Mouse (Mus musculus): ENCODE data around the gene Cdc42ep2.

The Cdc42ep2 gene

DNA sequence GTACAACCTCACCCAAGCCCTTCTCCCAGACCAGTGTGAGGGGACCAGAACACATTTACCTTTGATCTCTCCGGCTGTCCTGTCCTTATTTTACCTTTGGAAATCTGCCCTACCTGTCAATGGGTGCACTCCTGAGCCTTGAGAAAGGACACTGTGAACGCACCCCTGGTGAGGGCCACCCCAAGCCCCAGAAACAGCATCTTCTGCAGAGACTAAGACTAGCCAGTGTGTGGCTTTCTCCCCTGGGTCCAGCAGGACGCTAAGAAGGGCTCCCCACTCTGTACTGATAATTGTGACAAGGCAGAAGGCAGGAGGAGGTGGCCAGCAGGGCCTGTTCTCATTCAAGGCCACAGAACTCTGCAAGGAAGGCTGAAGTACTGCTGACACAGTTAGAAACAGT is 45.7 kb downstream of the Cdc42ep2 start:
- in situ Hi-C loops (cut with MboI; ENCODE audit: low sequenced_read_pairs), result no loop called here

DNA sequence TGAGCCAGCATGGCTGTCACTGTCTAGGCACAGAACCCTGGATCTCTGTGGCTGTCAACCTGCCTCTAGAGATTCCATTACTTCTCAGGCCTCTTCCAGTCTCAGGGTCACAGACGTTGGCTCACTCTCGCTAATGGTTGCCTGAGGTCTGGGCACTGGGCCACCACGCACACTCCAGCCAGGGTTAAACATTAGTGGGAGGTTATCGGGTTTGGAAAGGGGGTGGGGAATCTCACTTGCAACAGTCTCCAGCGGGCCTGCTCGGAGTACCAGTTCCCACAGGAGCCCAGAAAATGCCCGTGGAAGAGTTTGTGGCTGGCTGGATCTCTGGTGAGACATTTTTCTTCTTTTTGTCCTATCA is 46.3 kb downstream of the Cdc42ep2 start:
- in situ Hi-C loops (cut with MboI; ENCODE audit: low sequenced_read_pairs), result no loop called here

DNA sequence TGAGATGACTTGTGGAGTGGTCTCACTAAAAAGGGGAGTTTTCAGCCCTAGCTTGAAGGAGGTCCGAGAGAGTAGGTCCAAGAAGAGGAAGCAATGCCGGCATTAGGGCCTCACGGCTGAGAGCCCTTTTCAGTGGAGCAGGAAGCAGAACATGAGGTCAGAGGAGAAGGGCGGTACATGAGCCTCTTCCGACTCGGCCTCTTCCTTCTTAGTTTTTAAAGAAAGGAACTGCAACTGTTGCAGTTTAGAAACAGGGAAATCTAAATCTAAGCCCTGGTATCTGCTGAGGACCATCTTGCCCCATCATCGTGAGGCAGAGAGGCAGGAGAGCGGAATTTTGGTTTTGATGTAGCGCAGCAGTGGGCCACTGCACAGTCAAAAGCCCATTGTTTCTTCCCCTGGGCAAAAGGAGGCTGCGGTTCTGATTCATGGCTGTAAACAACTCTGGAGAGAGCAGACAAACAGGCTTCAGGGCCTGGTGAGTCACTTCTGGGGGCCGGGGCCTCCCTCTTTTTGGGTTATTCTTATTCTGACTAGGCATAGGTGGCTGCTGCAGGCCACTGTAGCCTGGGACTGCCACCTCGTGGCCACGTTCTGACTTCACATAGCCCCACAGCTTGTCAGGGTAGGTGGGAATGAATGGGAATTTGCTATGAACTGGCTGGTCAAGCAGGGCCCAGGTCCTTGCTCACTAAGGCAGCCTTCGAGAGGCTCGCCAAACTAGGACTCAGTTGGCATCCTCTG is 46.8 kb downstream of the Cdc42ep2 start, which contains the start of gene Slc25a45:
Gene Slc25a45 (plus strand): TSS at position 191 of the 744 bp plus-strand sequence.
- in situ Hi-C loops (cut with MboI; ENCODE audit: low sequenced_read_pairs), result no loop called here

DNA sequence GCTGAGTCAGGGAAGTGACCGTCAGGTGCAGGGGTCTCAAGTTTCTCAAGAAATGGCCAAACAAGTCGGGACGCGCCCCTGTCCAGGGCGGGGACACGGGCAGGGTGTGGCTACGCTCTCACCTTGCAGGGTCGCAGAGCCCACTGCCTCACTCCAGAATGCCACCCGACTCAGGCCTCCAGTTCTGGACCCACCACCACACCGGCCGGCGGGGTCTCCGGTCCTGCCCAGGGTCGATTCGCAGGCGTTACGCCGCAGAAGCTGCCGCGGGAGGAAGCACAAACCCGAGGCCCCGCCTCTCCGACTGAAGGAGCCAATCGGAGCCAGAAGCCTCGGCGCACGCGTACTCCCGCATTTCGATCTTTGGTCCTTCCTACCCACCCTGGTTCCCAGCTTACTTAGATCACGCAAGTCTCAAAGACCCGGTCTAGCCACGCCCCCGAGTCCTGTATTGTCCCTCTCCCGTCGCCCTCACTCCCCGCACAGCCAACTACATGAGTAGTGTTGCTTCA is 49.6 kb downstream of the Cdc42ep2 start, which contains the start of gene Frmd8:
Gene Frmd8 (minus strand): TSS at position 306 of the 512 bp plus-strand sequence.
- in situ Hi-C loops (cut with MboI; ENCODE audit: low sequenced_read_pairs), result no loop called here

DNA sequence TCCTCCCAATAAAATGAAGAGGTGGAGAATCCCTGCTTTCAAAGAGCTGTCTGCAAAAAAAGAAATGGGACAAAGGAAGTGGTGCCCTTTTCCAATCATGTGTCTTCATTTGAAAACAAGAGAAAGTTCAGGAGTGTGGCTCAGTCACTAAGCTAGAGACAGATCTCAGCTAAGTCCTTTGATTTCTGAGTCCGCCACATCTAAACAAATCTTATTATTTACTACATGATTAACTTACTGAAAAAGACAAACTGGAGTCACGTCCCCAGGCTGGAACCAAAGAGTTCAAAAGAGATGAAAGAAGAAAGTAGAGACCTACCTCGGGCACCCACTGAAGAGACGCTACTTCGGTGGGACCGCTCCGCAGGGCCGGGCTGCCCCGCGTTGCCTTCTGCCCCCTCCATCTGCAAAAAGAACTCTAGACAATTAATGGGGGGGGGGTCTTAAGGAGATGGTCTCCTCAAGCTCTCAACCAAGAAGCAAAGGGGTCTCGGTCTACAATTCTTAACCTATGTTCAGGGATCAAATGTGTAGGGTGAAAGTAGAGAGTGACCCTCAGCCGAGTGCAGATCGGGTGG is 50.1 kb downstream of the Cdc42ep2 start:
- in situ Hi-C loops (cut with MboI; ENCODE audit: low sequenced_read_pairs), result no loop called here

DNA sequence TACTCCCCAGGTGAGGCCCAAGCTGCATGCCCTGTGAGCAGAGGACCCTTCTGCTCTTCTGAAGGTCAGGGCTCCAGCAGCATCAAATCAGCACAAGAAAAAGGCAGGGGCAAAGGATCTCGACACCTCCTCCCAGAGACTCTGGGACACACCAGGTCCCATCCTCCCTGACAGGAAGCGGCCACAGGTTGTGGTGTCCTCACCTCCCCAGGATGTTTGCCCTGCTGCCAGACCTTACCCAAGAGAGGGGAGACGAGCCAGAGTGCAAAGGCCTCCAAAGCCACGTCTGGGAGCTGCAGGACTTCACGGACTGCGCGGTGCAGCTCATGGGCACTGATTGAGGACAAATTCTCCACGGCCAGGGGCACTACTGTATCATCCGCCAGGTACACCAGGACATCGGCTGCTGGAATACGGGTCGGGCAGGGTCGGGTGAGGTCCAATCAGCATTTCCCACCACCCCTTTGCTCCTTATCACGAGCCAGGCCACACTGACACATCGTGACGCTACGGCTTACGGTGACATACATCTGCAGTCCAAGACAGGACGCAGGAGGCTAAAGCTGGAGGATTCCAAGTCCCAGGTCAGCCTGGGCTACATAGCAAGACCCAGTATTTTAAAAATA is 51.6 kb downstream of the Cdc42ep2 start:
- in situ Hi-C loops (cut with MboI; ENCODE audit: low sequenced_read_pairs), result no loop called here

DNA sequence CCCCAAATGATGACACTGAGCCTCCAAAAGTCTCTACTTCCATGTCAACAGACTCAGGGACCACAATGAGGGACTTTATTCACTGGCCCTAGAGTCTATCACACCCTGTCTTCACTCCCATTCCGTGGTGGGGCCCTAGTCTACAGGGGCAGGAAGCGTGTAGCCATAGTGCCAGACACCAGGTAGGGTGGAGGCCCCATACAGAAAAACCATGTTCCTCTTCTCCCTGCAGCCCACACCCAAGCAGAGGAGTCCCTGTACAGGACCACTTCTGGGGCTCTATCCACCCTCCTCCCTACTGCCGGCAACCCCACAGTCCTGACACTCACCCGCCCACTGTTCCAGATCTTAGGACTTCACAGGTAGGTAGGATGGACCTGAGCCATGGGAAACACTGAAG is 52.1 kb downstream of the Cdc42ep2 start:
- in situ Hi-C loops (cut with MboI; ENCODE audit: low sequenced_read_pairs), result no loop called here

DNA sequence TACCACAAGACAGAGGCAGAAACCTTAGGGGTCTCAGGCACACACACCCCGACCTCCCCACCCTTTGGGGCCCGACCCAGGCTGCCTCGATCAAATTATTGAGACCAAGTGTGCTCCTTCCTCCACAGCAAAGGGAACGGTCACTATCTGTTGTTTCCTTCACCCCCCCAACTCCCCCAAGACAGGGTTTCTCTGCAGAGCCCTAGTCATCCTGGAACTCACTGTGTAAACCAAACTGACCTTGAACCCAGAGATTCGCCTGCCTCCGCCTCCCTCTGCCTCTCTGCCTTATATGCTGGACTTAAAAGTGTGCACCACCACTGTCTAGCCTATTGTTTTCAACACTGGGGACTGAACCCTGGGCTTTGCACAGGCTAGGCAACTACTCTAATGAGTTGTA is 52.9 kb downstream of the Cdc42ep2 start:
- in situ Hi-C loops (cut with MboI; ENCODE audit: low sequenced_read_pairs), result no loop called here

DNA sequence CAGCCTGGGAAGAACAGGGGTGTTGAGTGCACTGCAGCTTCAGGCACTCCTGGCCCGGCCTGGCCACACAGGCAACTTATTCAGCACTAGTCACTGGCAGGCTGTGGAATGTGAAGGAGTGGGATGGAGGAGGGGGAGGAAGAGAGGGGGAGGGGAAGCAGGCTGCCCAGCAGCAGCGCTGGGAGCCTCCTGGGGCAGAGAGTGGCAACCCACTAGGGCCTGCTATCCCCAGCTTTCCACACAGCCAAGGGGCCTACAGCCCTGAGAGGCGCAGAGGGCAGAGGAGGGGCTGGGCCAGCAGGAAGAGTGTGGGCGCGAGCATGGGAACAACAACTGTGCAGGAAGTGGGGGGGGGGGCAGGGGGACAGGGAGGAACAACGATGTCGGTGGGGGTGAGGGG is 53.3 kb downstream of the Cdc42ep2 start:
- in situ Hi-C loops (cut with MboI; ENCODE audit: low sequenced_read_pairs), result no loop called here

DNA sequence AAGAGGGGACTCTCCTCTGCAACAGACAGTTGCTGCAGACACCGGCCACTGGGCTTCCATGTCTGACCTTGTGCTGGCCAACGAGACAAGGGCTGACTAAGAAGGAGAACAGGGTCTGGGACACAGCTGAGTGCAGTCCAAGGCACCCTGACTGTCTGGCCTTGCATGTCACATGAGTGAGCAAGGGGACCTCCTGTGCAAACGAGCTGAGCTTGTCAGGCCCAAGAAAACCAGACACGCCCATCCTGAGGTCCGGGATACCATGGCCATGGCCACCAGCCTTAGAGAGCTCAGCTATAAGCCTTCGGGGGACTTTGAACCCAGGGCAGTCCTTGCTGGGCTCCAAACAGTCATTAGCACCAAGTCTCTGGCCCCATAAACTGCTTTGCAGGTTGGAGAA is 56.5 kb downstream of the Cdc42ep2 start:
- in situ Hi-C loops (cut with MboI; ENCODE audit: low sequenced_read_pairs), result no loop called here
